Mouse (Mus musculus) MEL (cell line): ENCODE results near the gene Gm49673. TPM values are rescaled to one million over a fixed set of nuclear protein-coding genes. Genes with fewer than 3 reads are reported as not detected.

Source experiments
- polyA plus RNA-seq, 2 experiments: library from polyadenylated mRNA; stranded (reverse) in 1 of 2; unstranded in 1 of 2; fragments of >175 nt in 1 of 2; fragments of >200 nt in 1 of 2; gene quantifications; 2 replicates each; pipeline versions ENCODE4 v1.2.1 to v1.2.4; 2012; ENCODE audit warnings: low replicate concordance in 2 of 2, low read depth in 1 of 2; ENCODE audit not compliant: insufficient read length in 2 of 2, insufficient read depth in 1 of 2, missing spikeins in 1 of 2
- total RNA-seq: library from RNA; depleted of rRNA; stranded (reverse); fragments of 300-350 nt; gene quantifications from 2 replicates; pipeline ENCODE4 v1.2.3, GENCODE M21; 2012; rRNA removed

The Gm49673 gene
- total and polyA plus RNA-seq, 3 experiments, result not detected

Other genes starting within 250 kb of the Gm49673 start
- 3.3 and 4.3 TPM in 2 replicates for gene Tagap, start 221.8 kb downstream of the Gm49673 start, total RNA-seq
- gene Tagap, start 221.8 kb downstream of the Gm49673 start, polyA plus RNA-seq, result 1 to 10 TPM in 1 of 2 experiments, not detected in 1; 4.5 TPM
- 18.7 and 25.5 TPM in 2 replicates for gene Rsph3a, start 202.2 kb downstream of the Gm49673 start, total RNA-seq
- gene Rsph3a, start 202.2 kb downstream of the Gm49673 start, polyA plus RNA-seq, result 10 to 100 TPM in 1 of 2 experiments, not detected in 1; 37.4 TPM
- 44.5 and 49.3 TPM in 2 replicates for gene Rnaset2a, start 309 bp upstream of the Gm49673 start, total RNA-seq
- 10 to 100 TPM in 1 of 2 experiments, not detected in 1; 11.6 TPM for gene Rnaset2a, start 309 bp upstream of the Gm49673 start, polyA plus RNA-seq
- 37.6 and 43.5 TPM in 2 replicates for gene Fgfr1op, start 17.7 kb upstream of the Gm49673 start, total RNA-seq
- 10 to 100 TPM in 1 of 2 experiments, not detected in 1; 44.5 TPM for gene Fgfr1op, start 17.7 kb upstream of the Gm49673 start, polyA plus RNA-seq
- gene Ccr6, start 88.3 kb upstream of the Gm49673 start, total RNA-seq, result not detected in 2 replicates
- not detected for gene Ccr6, start 88.3 kb upstream of the Gm49673 start, polyA plus RNA-seq
- 89.6 and 105 TPM in 2 replicates for gene Mpc1, start 135.1 kb upstream of the Gm49673 start, total RNA-seq
- 10 to 100 TPM in 1 of 2 experiments, not detected in 1; 56.2 TPM for gene Mpc1, start 135.1 kb upstream of the Gm49673 start, polyA plus RNA-seq
- gene Sft2d1, start 163.3 kb upstream of the Gm49673 start, total RNA-seq, result 87.9 and 88.0 TPM in 2 replicates
- gene Sft2d1, start 163.3 kb upstream of the Gm49673 start, polyA plus RNA-seq, result 100 to 1,000 TPM in 1 of 2 experiments, not detected in 1; 101 TPM
- gene Prr18, start 189.7 kb upstream of the Gm49673 start, total RNA-seq, result 0.03 and 0.04 TPM in 2 replicates
- gene Prr18, start 189.7 kb upstream of the Gm49673 start, polyA plus RNA-seq, result under 1 TPM in 1 of 2 experiments, not detected in 1; 0.10 TPM
- gene T2, start 208.2 kb upstream of the Gm49673 start, total RNA-seq, result not detected in 2 replicates
- under 1 TPM in 1 of 2 experiments, not detected in 1; 0.15 TPM for gene T2, start 208.2 kb upstream of the Gm49673 start, polyA plus RNA-seq